ENCODE assay signal across 34 mouse cellular contexts in genomic region chrX:146928251-146928650, GRCm38 (mm10). TPM values are rescaled to one million over a fixed set of nuclear protein-coding genes. Genes with fewer than 3 reads are reported as not detected.
"Had no signal": no experiment of that assay in that cellular context is flagged by ENCODE, and none has a peak within 500 bp of the region (broad histone marks: within the 10 kb centered on the region; RNA-seq: fewer than 3 reads in every experiment).

No protein-coding gene starts in this region.

- H3K4me3 ChIP-seq: gastrocnemius, adult 2 months; heart, embryonic 10.5 days; heart, embryonic 12.5 days; hindbrain, embryonic 10.5 days; hindbrain, embryonic 12.5 days; hindbrain, embryonic 15.5 days; kidney, embryonic 15.5 days; left cerebral cortex, adult 2 months; limb, embryonic 10.5 days; limb, embryonic 12.5 days had no signal

- H3K36me3 ChIP-seq: heart, embryonic 10.5 days; heart, embryonic 12.5 days; hindbrain, embryonic 10.5 days; hindbrain, embryonic 12.5 days; hindbrain, embryonic 15.5 days; kidney, embryonic 15.5 days; limb, embryonic 10.5 days; limb, embryonic 12.5 days had no signal

- H3K4me1 ChIP-seq: heart, embryonic 10.5 days; heart, embryonic 12.5 days; hindbrain, embryonic 10.5 days; hindbrain, embryonic 12.5 days; hindbrain, embryonic 15.5 days; kidney, embryonic 15.5 days; limb, embryonic 10.5 days; limb, embryonic 12.5 days had no signal

- H3K9me3 ChIP-seq: heart, embryonic 10.5 days; heart, embryonic 12.5 days; hindbrain, embryonic 10.5 days; hindbrain, embryonic 12.5 days; hindbrain, embryonic 15.5 days; kidney, embryonic 15.5 days; limb, embryonic 10.5 days; limb, embryonic 12.5 days had no signal

- H3K9ac ChIP-seq: heart, embryonic 12.5 days; hindbrain, embryonic 12.5 days; hindbrain, embryonic 15.5 days; kidney, embryonic 15.5 days; limb, embryonic 12.5 days; liver, embryonic 14.5 days had no signal

- H3K4me2 ChIP-seq: heart, embryonic 12.5 days; hindbrain, embryonic 12.5 days; hindbrain, embryonic 15.5 days; kidney, embryonic 15.5 days; limb, embryonic 12.5 days; liver, embryonic 11.5 days had no signal

- DNase-seq: gastrocnemius, adult 2 months; gastrocnemius, postnatal 10 days; gastrocnemius, postnatal 25 days; heart, adult 18-20 months; heart, postnatal 10 days; heart, postnatal 4 days; kidney, adult 11 months; kidney, adult 2 months; kidney, adult 9 months; kidney, postnatal 14 days; kidney, postnatal 36 days; liver had no signal

- ATAC-seq: hindbrain, postnatal 0 days; intestine, embryonic 16.5 days had no signal

- H3K27me3 ChIP-seq: heart, embryonic 12.5 days; hindbrain, embryonic 12.5 days; hindbrain, embryonic 15.5 days; kidney, embryonic 15.5 days; limb, embryonic 12.5 days had no signal

- H3K27ac ChIP-seq: gastrocnemius, adult 2 months; heart, embryonic 10.5 days; hindbrain, embryonic 10.5 days; hindbrain, embryonic 12.5 days; hindbrain, embryonic 15.5 days; hindbrain, postnatal 0 days; kidney, embryonic 15.5 days; kidney, postnatal 0 days; left cerebral cortex, adult 2 months; limb, embryonic 10.5 days; limb, embryonic 12.5 days; liver, embryonic 14.5 days had no signal

RNA-seq across cellular contexts. Expression of gene Htr2c, which starts 34.1 kb away (rescaled TPM):
- total RNA-seq: gastrocnemius, adult 2 months; gastrocnemius, postnatal 10 days; gastrocnemius, postnatal 25 days; gastrocnemius, postnatal 4 days; granulocyte monocyte progenitor cell, adult 5-6 weeks; heart, adult 18-20 months; heart, adult 8-10 months; heart, postnatal 10 days; heart, postnatal 25 days; heart, postnatal 4 days had no signal
- polyA plus RNA-seq: heart, embryonic 10.5 days; heart, embryonic 12.5 days; heart, embryonic 14.5 days; heart, embryonic 16.5 days; intestine, embryonic 14.5 days; intestine, embryonic 16.5 days; kidney, adult 2 months; large intestine, adult 2 months; limb, embryonic 10.5 days; liver, embryonic 11.5 days; liver, embryonic 14.5 days had no signal
